Mouse (Mus musculus) liver, adult 2 months (tissue): ENCODE results near the gene Atp6v0b.

Experiments
- CTCF ChIP-seq: fragments of 200-500 bp; IDR thresholded peaks from 2 replicates; pipeline ENCODE4 v1.5.1; 2011; ENCODE audit warnings: low read depth, low read length, control low read depth
- POLR2A ChIP-seq: fragments of 200-500 bp; IDR thresholded peaks from 2 replicates; pipeline ENCODE4 v1.6.1; 2011; ENCODE audit warnings: low read length, control low read depth; ENCODE audit not compliant: insufficient read depth; ENCODE audit errors: extremely low read depth

DNA sequence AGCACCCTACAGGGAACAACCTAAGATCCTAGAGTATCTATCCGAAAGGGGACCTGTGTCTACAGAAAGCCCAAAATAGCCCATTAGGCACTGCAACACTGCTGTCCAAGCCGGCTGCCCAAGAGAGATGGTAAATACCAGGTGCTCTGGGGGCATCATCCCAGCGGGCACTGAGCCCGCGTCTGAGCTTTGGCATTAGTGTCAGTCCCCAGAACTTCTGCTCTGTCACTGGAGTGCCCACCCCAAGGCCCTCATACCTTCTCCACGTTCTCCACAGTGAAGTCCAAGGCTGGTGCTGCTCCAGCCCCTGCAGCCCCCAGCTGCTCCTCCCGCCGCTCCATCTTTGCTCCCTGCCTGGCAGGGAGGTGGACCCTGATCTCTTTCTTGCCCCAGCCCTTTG lies 26.9 kb upstream of the Atp6v0b start:
- TF ChIP-seq POLR2A (no peak), CTCF (no peak)
